Comparison of ENCODE assay signal across 9 mouse cellular contexts in the genomic region with DNA sequence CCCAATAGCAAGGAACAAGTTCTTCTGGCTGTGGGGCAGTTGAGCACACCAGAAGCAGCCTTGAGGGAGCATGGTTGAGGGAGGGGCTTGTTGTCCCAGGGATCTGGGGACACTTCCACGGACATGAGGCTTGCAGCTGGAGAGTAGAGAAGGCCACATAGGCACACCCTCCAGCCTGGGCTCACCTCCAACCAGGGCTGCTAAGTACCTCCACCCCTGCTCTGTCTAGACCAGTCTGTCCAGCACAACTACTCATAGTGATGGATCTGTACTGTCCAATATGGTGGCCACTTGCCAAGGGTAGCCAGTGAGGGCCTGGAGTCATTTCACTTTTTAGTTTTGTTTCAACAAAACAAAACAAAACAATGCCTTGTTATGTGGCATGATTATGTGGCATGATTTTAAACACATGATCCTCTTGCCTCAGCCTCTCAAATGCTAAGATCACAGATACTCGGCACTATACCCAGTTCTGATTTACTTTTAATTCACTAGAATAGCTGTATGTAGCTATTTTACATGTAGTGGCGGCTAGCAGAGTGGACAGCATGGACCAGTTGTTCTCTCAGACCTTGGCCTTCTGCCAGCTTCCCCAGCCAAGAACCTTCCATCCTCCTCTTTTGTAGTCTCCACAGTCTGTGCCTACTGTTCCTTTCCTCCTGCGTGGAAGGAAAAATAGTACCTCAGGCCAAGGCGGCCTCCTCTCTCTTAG. TPM values are rescaled to one million over a fixed set of nuclear protein-coding genes. Genes with fewer than 3 reads are reported as not detected.
A peak's percentile ranks its signal among the peaks of the same experiment; 100 is the strongest.
DNase-seq lines count a peak whose midpoint lies in the region; ATAC-seq and TF ChIP-seq lines count a peak whose summit lies in the region.
"Had no signal": no experiment of that assay in that cellular context is flagged by ENCODE, and none has a peak within 500 bp of the region (broad histone marks: within the 10 kb centered on the region; RNA-seq: fewer than 3 reads in every experiment).

No protein-coding gene starts in this region.

- H3K9ac ChIP-seq in heart, embryonic 11.5 days (ENCODE audit: low read depth, low read length) = no peak overlapping the region
- H3K9ac ChIP-seq in intestine, embryonic 15.5 days = no peak overlapping the region

- 66% methylated on average over 5 of the region's 5 CpGs for WGBS in heart, embryonic 11.5 days (ENCODE audit: insufficient replicate concordance)
- 56% methylated on average over 5 of the region's 5 CpGs for WGBS in intestine, embryonic 15.5 days

- ATAC-seq in heart, embryonic 11.5 days (replicated peaks; ENCODE audit: insufficient number of reproducible peaks, low FRiP score, low TSS enrichment) = no peak
- no peak for ATAC-seq in intestine, embryonic 15.5 days

- no peak overlapping the region for H3K27ac ChIP-seq in heart, embryonic 11.5 days (ENCODE audit: low read depth, low read length)
- no peak overlapping the region for H3K27ac ChIP-seq in intestine, embryonic 15.5 days

- peaks cover 6% of the 10 kb centered on the region for H3K4me1 ChIP-seq in heart, embryonic 11.5 days (ENCODE audit: control insufficient read depth, insufficient read depth, low read length)
- H3K4me1 ChIP-seq in intestine, embryonic 15.5 days (replicated peaks) = peaks cover 23% of the 10 kb centered on the region

- TF ChIP-seq POLR2A in myocyte (IDR thresholded peaks at IDR 0.05; ENCODE audit: insufficient read length, low read depth) = no peak

- DNase-seq in heart, adult 11 months = peak; percentile 98
- DNase-seq in ovary, adult 18-20 months (ENCODE audit: low spot score) = peak; percentile 38
- DNase-seq in ovary, postnatal 14 days (ENCODE audit: low spot score) = no peak
- DNase-seq in gastrocnemius, postnatal 14 days = peak; percentile 77
- DNase-seq in spleen, postnatal 10 days (ENCODE audit: low spot score in 2 of 2) = no peak

- no peak overlapping the region for H3K4me3 ChIP-seq in heart, embryonic 11.5 days (ENCODE audit: low read depth, low read length)
- no peak overlapping the region for H3K4me3 ChIP-seq in myocyte
- H3K4me3 ChIP-seq in intestine, embryonic 15.5 days (replicated peaks) = no peak overlapping the region
- H3K4me3 ChIP-seq: megakaryocyte, embryonic 14.5 days had no signal

- peaks cover 31% of the 10 kb centered on the region for H3K27me3 ChIP-seq in heart, embryonic 11.5 days (ENCODE audit: control insufficient read depth, insufficient read depth, low read length)
- no peaks in the 10 kb centered on the region for H3K27me3 ChIP-seq in myocyte (ENCODE audit: control insufficient read depth, insufficient read depth, insufficient read length)
- H3K27me3 ChIP-seq in intestine, embryonic 15.5 days (replicated peaks) = peaks cover 14% of the 10 kb centered on the region; the same call in 1 of the 2 replicates

- no peak overlapping the region for H3K4me2 ChIP-seq in heart, embryonic 11.5 days
- H3K4me2 ChIP-seq in myocyte (ENCODE audit: low read depth) = peak overlapping the region; percentile 5
- H3K4me2 ChIP-seq in intestine, embryonic 15.5 days (replicated peaks) = no peak overlapping the region

- no peak overlapping the region for H3ac ChIP-seq in myocyte (ENCODE audit: control insufficient read depth, insufficient read length)

- no peaks in the 10 kb centered on the region for H3K79me2 ChIP-seq in myocyte (ENCODE audit: control insufficient read depth, insufficient read depth)

- H3K36me3 ChIP-seq in heart, embryonic 11.5 days (ENCODE audit: control insufficient read depth, insufficient read depth, low read length) = no peaks in the 10 kb centered on the region
- no peaks in the 10 kb centered on the region for H3K36me3 ChIP-seq in myocyte (ENCODE audit: control insufficient read depth, insufficient read depth)
- no peaks in the 10 kb centered on the region for H3K36me3 ChIP-seq in intestine, embryonic 15.5 days

- no peaks in the 10 kb centered on the region for H3K9me3 ChIP-seq in heart, embryonic 11.5 days (replicated peaks; ENCODE audit: control insufficient read depth, low read length)
- no peaks in the 10 kb centered on the region for H3K9me3 ChIP-seq in intestine, embryonic 15.5 days
- H3K9me3 ChIP-seq: megakaryocyte, embryonic 14.5 days had no signal

- intact Hi-C loops in gastrocnemius, postnatal 14 days (cut with DNase I; ENCODE audit: low total_unique reads) = no loop called here

TF ChIP-seq in myocyte, 11 proteins besides CTCF, POLR2A, EP300 and RAD21:
- TF ChIP-seq SRF (IDR thresholded peaks at IDR 0.05; ENCODE audit: control insufficient read depth, insufficient read length, low read depth) (no peak), USF1 (IDR thresholded peaks at IDR 0.05; ENCODE audit: low read depth) (no peak), MYOG (IDR thresholded peaks at IDR 0.05; ENCODE audit: control insufficient read depth in 1 of 3, insufficient read depth in 1 of 3, insufficient read length in 2 of 3, low read depth in 2 of 3) (no peak), E2F4 (IDR thresholded peaks at IDR 0.05; ENCODE audit: insufficient read depth) (no peak), MAX (IDR thresholded peaks at IDR 0.05; ENCODE audit: low read depth) (no peak), REST (IDR thresholded peaks at IDR 0.05; ENCODE audit: insufficient read depth, insufficient read length) (no peak), MYOD1 (IDR thresholded peaks at IDR 0.05; ENCODE audit: control insufficient read depth in 1 of 3, insufficient read length in 2 of 3, low read depth in 2 of 3) (no peak), POLR2AphosphoS2 (IDR thresholded peaks at IDR 0.05; ENCODE audit: insufficient read length, low read depth) (no peak), TCF3 (IDR thresholded peaks at IDR 0.05; ENCODE audit: insufficient read length, low read depth) (no peak)

RNA-seq across cellular contexts. Expression of a gene that starts 3.3 kb away (rescaled TPM):
- 1.3 and 1.5 TPM in 2 replicates for polyA plus RNA-seq in heart, embryonic 11.5 days (2014; fragmentation: Nextera tagmentation; extraction: Ambion mirVana)
- 1 to 10 TPM; 1.1 to 1.8 TPM for total RNA-seq in gastrocnemius, postnatal 14 days (2021)
- 3.3 TPM for polyA plus RNA-seq in myocyte (2012; fragmentation: generic; extraction: Trizol)
- polyA plus RNA-seq in intestine, embryonic 15.5 days (2015; fragmentation: Nextera tagmentation; extraction: Ambion mirVana) = 8.5 and 8.6 TPM in 2 replicates

RNA-seq across cellular contexts. Expression of a gene that starts 16.6 kb away (rescaled TPM):
- polyA plus RNA-seq in heart, embryonic 11.5 days (2014; fragmentation: Nextera tagmentation; extraction: Ambion mirVana) = 2.9 and 4.0 TPM in 2 replicates
- 1 to 10 TPM in 1 of 2 experiments, under 1 TPM in 1; 0.38 to 1.1 TPM for total RNA-seq in gastrocnemius, postnatal 14 days (2021)
- polyA plus RNA-seq in myocyte (2012; fragmentation: generic; extraction: Trizol) = 0.24 TPM
- polyA plus RNA-seq in intestine, embryonic 15.5 days (2015; fragmentation: Nextera tagmentation; extraction: Ambion mirVana) = 14.3 and 27.7 TPM in 2 replicates

RNA-seq across cellular contexts. Expression of a gene that starts 32.0 kb away (rescaled TPM):
- 9.6 and 10.3 TPM in 2 replicates for polyA plus RNA-seq in heart, embryonic 11.5 days (2014; fragmentation: Nextera tagmentation; extraction: Ambion mirVana)
- total RNA-seq in gastrocnemius, postnatal 14 days (2021) = 1 to 10 TPM; 3.3 to 3.9 TPM
- polyA plus RNA-seq in myocyte (2012; fragmentation: generic; extraction: Trizol) = 3.5 TPM
- polyA plus RNA-seq in intestine, embryonic 15.5 days (2015; fragmentation: Nextera tagmentation; extraction: Ambion mirVana) = 9.3 and 9.7 TPM in 2 replicates

RNA-seq across cellular contexts. Expression of a gene that starts 54.6 kb away (rescaled TPM):
- 2.1 and 2.9 TPM in 2 replicates for polyA plus RNA-seq in heart, embryonic 11.5 days (2014; fragmentation: Nextera tagmentation; extraction: Ambion mirVana)
- total RNA-seq in gastrocnemius, postnatal 14 days (2021) = 10 to 100 TPM; 18.5 to 18.6 TPM
- polyA plus RNA-seq in myocyte (2012; fragmentation: generic; extraction: Trizol) = 26.1 TPM
- 23.5 and 25.5 TPM in 2 replicates for polyA plus RNA-seq in intestine, embryonic 15.5 days (2015; fragmentation: Nextera tagmentation; extraction: Ambion mirVana)

Comparison
In these comparisons a context has a peak if more than half of its experiments do, and no peak if none do; other contexts are left out.
1. DNase-seq: peak in heart, adult 11 months (single experiment), ovary, adult 18-20 months (single experiment) and gastrocnemius, postnatal 14 days (single experiment); none in ovary, postnatal 14 days (single experiment) and spleen, postnatal 10 days (0 of 2).